Mouse (Mus musculus): ENCODE data around the gene Tdpoz4.
"Not testable (repeated sequence)": the region's sequence is repeated elsewhere in the genome, so short reads cannot be mapped to it uniquely, and the experiment has no call there.

The Tdpoz4 gene

GRCm38 (mm10) chr3:93796098-93796497 lies at the start of gene Tdpoz4:
Gene Tdpoz4 (plus strand): TSS chr3:93796398.
- DNase-seq (ENCODE audit: low read depth): not testable (repeated sequence)

- DNase-seq (ENCODE audit: low read depth): not testable (repeated sequence)
These were observed 42.2 kb upstream of the Tdpoz4 start for GRCm38 (mm10) chr3:93754022-93754421.

- not testable (repeated sequence) for DNase-seq (ENCODE audit: low read depth)
These were observed 23.5 kb upstream of the Tdpoz4 start, which contains the start of gene Gm5773 for GRCm38 (mm10) chr3:93772700-93773099. Gene Gm5773 (plus strand): TSS chr3:93773000.

GRCm38 (mm10) chr3:93813341-93813740 lies 17.1 kb downstream of the Tdpoz4 start:
- not testable (repeated sequence) for DNase-seq (ENCODE audit: low read depth)

GRCm38 (mm10) chr3:93825720-93826119 lies 29.5 kb downstream of the Tdpoz4 start, which contains the start of gene Tdpoz3:
Gene Tdpoz3 (plus strand): TSS chr3:93826020.
- not testable (repeated sequence) for DNase-seq (ENCODE audit: low read depth)

All from fibroblast of lung, adult 2 months (primary cell).